Mouse (Mus musculus) embryonic facial prominence, embryonic 14.5 days (tissue): ENCODE measurements around the gene Gcfc2. TPM values are rescaled to one million over a fixed set of nuclear protein-coding genes. Genes with fewer than 3 reads are reported as not detected.

Source experiments
- ATAC-seq: fragments of 200-750 bp; cut with Nextera tagmentation; 2 replicates; pipeline ENCODE4 v1.8.0; 2017; ENCODE audit warnings: low read depth, moderate number of reproducible peaks, moderate TSS enrichment
- DNase-seq: peaks from one replicate; pipeline ENCODE4 v3.0.0-alpha.2; 2015; ENCODE audit warnings: low spot score
- H3K27ac ChIP-seq: fragments of 300-500 bp; sonication (generic); replicated peaks from 2 replicates; pipeline ENCODE4 v1.5.1; 2014; ENCODE audit warnings: low read depth, mild to moderate bottlenecking, low read length, moderate library complexity
- H3K27me3 ChIP-seq: fragments of 300-500 bp; sonication (generic); replicated peaks from 2 replicates; pipeline ENCODE4 v1.6.1; 2014; ENCODE audit warnings: low read length; ENCODE audit not compliant: control insufficient read depth, insufficient read depth
- H3K36me3 ChIP-seq: fragments of 300-500 bp; sonication (generic); 2 replicates; pipeline ENCODE4 v1.6.1; 2014; ENCODE audit warnings: low read length, mixed read lengths; ENCODE audit not compliant: control insufficient read depth, insufficient read depth
- H3K4me1 ChIP-seq: fragments of 300-500 bp; sonication (generic); 2 replicates; pipeline ENCODE4 v1.6.1; 2014; ENCODE audit warnings: antibody characterized with exemption, low read length; ENCODE audit not compliant: control insufficient read depth, insufficient read depth
- H3K4me2 ChIP-seq: fragments of 300-500 bp; sonication (generic); 2 replicates; pipeline ENCODE4 v1.6.1; 2014; ENCODE audit warnings: low read depth, mild to moderate bottlenecking, low read length, moderate library complexity, mixed read lengths
- H3K4me3 ChIP-seq: fragments of 300-500 bp; sonication (generic); 2 replicates; pipeline ENCODE4 v1.5.1; 2014; ENCODE audit warnings: low read depth, mild to moderate bottlenecking, low read length
- H3K9ac ChIP-seq: fragments of 300-500 bp; sonication (generic); 2 replicates; pipeline ENCODE4 v1.6.1; 2014; ENCODE audit warnings: low read depth, mild to moderate bottlenecking, low read length, moderate library complexity, mixed read lengths
- H3K9me3 ChIP-seq: fragments of 300-500 bp; sonication (generic); 2 replicates; pipeline ENCODE4 v1.6.1; 2016; ENCODE audit warnings: low read length; ENCODE audit not compliant: control insufficient read depth
- WGBS: fragments of 180-500 bp; shearing (Covaris S2); extraction: QIAGEN DNeasy Blood & Tissue Kit; methylation state at CpG from one replicate; pipeline ENCODE4 v1.1.7; 2014; 5-methylcytosine and 5-hydroxymethylcytosine counted together
- polyA plus RNA-seq: library from polyadenylated mRNA; unstranded; fragments of >200 nt; fragmentation: Nextera tagmentation; extraction: Ambion mirVana; gene quantifications from 2 replicates; pipeline ENCODE4 v1.2.1, GENCODE M21; 2014

Gene Gcfc2
- 10.4 and 11.5 TPM in 2 replicates for polyA plus RNA-seq

- 2% methylated on average over 22 of the region's 56 CpGs for WGBS
- Histone ChIP-seq H3K27ac (peak within 1 kb of the TSS; percentile 46; the same call in 1 of the 2 replicates), H3K4me1 (peaks cover 8% of the 10 kb centered on the region; the same call in 1 of the 2 replicates), H3K27me3 (no peaks in the 10 kb centered on the region), H3K4me3 (peak within 1 kb of the TSS; percentile 84), H3K4me2 (peak within 1 kb of the TSS; percentile 61), H3K9ac (peak within 1 kb of the TSS; percentile 91), H3K36me3 (peaks cover 30% of the 10 kb centered on the region), H3K9me3 (no peaks in the 10 kb centered on the region)
- DNase-seq (peak; percentile 95), ATAC-seq (peak; percentile 96)
These were observed at the start of gene Gcfc2 for GRCm38 (mm10) chr6:81923523-81924142. Gene Gcfc2 (plus strand): TSS chr6:81923669.

GRCm38 (mm10) chr6:81895678-81896230 lies 27.7 kb upstream of the Gcfc2 start:
- WGBS, result 74% methylated on average over 2 of the region's 3 CpGs
- no peaks in the 10 kb centered on the region for H3K4me1 ChIP-seq
- no peak overlapping the region for H3K9ac ChIP-seq
- no peak overlapping the region for H3K4me2 ChIP-seq
- no peaks in the 10 kb centered on the region for H3K36me3 ChIP-seq
- H3K27ac ChIP-seq, result no peak overlapping the region
- no peaks in the 10 kb centered on the region for H3K27me3 ChIP-seq
- H3K9me3 ChIP-seq, result no peaks in the 10 kb centered on the region
- DNase-seq (no peak), ATAC-seq (no peak)
- H3K4me3 ChIP-seq, result no peak overlapping the region

DNA sequence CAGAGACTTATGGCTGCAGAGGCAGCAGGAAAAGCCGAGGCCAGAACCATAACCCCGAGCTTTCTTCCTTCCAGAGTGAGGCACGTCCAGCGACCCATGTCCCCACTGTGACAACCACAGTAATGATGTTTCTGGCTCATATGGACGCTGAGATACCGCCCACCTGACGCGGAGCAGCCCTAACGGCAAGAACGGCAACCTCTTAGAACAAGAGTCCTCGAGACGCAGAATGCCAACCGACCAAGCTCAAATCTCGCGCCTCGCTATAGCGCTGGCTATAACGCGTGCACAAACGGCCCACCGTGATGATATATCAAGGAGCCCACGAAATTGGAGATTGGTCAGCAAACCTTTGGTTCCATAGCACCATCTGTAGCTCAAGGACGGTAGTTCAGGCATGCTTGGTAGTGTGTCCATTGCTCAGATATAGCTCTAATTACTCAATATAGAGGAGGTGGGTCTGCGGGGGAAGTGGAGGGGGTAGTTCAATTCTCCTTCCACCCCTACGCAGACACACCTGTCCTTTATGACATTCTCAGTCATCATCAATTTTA lies 13.1 kb upstream of the Gcfc2 start:
- 90% methylated on average over 24 of the region's 25 CpGs for WGBS
- Histone ChIP-seq H3K4me1 (no peaks in the 10 kb centered on the region), H3K4me3 (no peak overlapping the region), H3K4me2 (no peak overlapping the region), H3K9ac (no peak overlapping the region), H3K27me3 (no peaks in the 10 kb centered on the region), H3K9me3 (no peaks in the 10 kb centered on the region), H3K27ac (no peak overlapping the region), H3K36me3 (no peaks in the 10 kb centered on the region)
- DNase-seq, result no peak
- no peak for ATAC-seq

DNA sequence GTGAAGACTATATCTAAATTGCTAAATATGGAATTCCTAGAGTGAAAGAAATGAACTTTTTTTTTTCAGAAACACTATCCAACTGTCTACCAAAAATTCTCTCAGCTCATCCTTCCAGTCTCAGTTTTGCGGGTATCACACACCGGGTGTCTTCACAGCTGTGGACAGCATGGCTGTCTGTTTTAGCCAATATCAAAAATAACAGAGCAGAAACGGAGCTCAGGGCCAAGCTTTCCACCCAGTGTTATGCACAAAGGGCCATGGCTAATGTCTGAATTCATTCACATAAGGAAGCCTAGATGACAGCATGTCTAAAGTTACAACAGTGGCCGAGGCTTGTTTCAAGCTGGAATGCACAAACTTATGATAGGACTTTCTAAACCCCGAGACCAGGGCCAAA lies 12.2 kb upstream of the Gcfc2 start:
- Histone ChIP-seq H3K27ac (no peak overlapping the region), H3K27me3 (no peaks in the 10 kb centered on the region)
- 75% methylated on average over 5 of the region's 5 CpGs for WGBS

DNA sequence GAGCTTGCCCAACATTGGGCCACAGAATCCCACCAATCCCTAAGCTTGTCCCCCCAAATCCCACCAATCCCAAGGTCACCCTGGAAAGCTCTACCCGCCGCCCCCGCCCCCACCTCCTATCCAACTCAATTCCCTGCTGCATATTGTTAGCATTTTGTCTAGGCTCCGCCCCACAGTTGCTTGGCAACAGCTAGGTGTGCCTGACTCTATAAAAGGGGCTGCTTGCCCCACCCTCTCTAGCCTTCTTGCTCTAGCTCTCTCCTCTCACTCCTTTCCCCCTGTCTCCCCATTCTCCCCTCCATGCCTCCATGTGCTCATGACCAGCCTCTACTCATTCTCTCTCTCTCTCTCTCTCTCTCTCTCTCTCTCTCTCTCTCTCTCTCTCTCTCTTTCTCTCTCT lies 11.8 kb upstream of the Gcfc2 start:
- ATAC-seq, result no peak
- no peak for DNase-seq
- no peak overlapping the region for H3K27ac ChIP-seq
- no peaks in the 10 kb centered on the region for H3K36me3 ChIP-seq
- no peaks in the 10 kb centered on the region for H3K27me3 ChIP-seq
- no peak overlapping the region for H3K4me3 ChIP-seq
- H3K9me3 ChIP-seq, result no peaks in the 10 kb centered on the region
- no peaks in the 10 kb centered on the region for H3K4me1 ChIP-seq
- H3K4me2 ChIP-seq, result no peak overlapping the region
- no peak overlapping the region for H3K9ac ChIP-seq
- 80% methylated on average over 4 of the region's 4 CpGs for WGBS

More for the DNA sequence above, 12.2 kb upstream of the Gcfc2 start:
- ATAC-seq (no peak), DNase-seq (no peak)
- Histone ChIP-seq H3K4me2 (no peak overlapping the region), H3K4me1 (no peaks in the 10 kb centered on the region), H3K36me3 (no peaks in the 10 kb centered on the region), H3K4me3 (no peak overlapping the region), H3K9me3 (no peaks in the 10 kb centered on the region), H3K9ac (no peak overlapping the region)

DNA sequence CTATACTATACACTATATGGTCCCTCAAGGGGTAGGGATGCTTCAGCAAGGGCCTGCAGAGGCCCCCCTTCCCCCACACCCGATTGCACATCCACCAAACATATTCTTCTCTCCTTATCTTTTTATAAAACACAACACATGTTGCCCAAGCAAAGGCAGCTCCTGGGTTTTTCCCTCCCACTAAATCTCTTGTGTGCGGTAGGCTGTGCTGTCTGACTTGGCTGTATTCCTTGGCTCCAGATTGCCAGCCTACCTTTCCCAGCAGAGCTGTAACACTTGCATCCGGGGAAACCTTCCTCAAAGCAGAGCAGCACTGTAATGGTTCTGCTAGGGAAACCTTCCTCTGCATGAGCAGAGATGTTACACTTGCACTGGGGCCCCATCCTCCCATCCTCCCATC lies 11.3 kb upstream of the Gcfc2 start:
- no peaks in the 10 kb centered on the region for H3K36me3 ChIP-seq
- DNase-seq, result no peak
- 76% methylated on average over 3 of the region's 3 CpGs for WGBS

GRCm38 (mm10) chr6:81924304-81924703 lies 835 bp downstream of the Gcfc2 start:
- no peak for DNase-seq
- peak overlapping the region; percentile 91 for H3K9ac ChIP-seq
- 16% methylated on average over 5 of the region's 5 CpGs for WGBS

More for the DNA sequence above, 11.3 kb upstream of the Gcfc2 start:
- Histone ChIP-seq H3K9ac (no peak overlapping the region), H3K27me3 (no peaks in the 10 kb centered on the region), H3K4me2 (no peak overlapping the region), H3K27ac (no peak overlapping the region), H3K4me3 (no peak overlapping the region), H3K9me3 (no peaks in the 10 kb centered on the region), H3K4me1 (no peaks in the 10 kb centered on the region)
- no peak for ATAC-seq

DNA sequence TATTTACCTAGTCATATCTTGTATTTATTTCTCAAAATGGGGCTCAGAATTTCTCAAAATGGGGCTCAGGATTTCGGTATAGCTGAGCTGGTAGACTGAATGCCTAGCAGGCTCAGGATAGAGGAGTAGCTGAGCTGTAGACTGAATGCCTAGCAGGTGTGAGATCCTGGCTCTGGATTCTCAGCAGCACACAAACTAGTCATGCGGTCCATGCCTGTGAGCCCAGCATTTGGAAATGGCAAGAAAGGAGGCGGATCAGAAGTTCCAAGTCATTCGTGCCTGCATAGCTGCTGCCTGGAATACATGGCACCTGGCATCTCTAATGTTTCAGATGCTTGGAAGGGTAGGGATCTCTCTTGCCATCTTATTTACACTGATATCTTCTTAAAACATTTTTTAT lies 5.9 kb downstream of the Gcfc2 start:
- Histone ChIP-seq H3K9me3 (no peaks in the 10 kb centered on the region), H3K27ac (no peak overlapping the region), H3K36me3 (peaks cover 80% of the 10 kb centered on the region), H3K27me3 (no peaks in the 10 kb centered on the region), H3K4me1 (peaks cover 5% of the 10 kb centered on the region; the same call in 1 of the 2 replicates), H3K4me3 (no peak overlapping the region), H3K9ac (no peak overlapping the region), H3K4me2 (no peak overlapping the region)
- ATAC-seq (no peak), DNase-seq (no peak)
- 92% methylated on average over 4 of the region's 4 CpGs for WGBS

More at GRCm38 (mm10) chr6:81924304-81924703, 835 bp downstream of the Gcfc2 start:
- Histone ChIP-seq H3K36me3 (peaks cover 37% of the 10 kb centered on the region), H3K4me1 (peaks cover 8% of the 10 kb centered on the region; the same call in 1 of the 2 replicates), H3K4me2 (peak overlapping the region; percentile 61), H3K9me3 (no peaks in the 10 kb centered on the region), H3K27me3 (no peaks in the 10 kb centered on the region), H3K4me3 (peak overlapping the region; percentile 84), H3K27ac (no peak overlapping the region)
- no peak for ATAC-seq
